Mouse (Mus musculus) forebrain, embryonic 12.5 days (tissue): ENCODE measurements at regions not wholly inside any gene's neighbourhood (a gene's known extent, or its start where the extent isn't known, plus 50 kb on each side); places are given as distances from the start of the nearest gene placed in this dataset.

ENCODE experiments used
- ATAC-seq: fragments of 200-750 bp; cut with Nextera tagmentation; 2 replicates; pipeline ENCODE4 v1.8.0; 2017; ENCODE audit warnings: moderate TSS enrichment; ENCODE audit not compliant: low FRiP score
- H3K27ac ChIP-seq: fragments of 300-500 bp; sonication (generic); 2 replicates; pipeline ENCODE4 v1.5.1; 2016; ENCODE audit warnings: mild to moderate bottlenecking
- H3K27me3 ChIP-seq: fragments of 300-500 bp; sonication (generic); 2 replicates; pipeline ENCODE4 v1.6.1; 2016; ENCODE audit warnings: mild to moderate bottlenecking
- H3K36me3 ChIP-seq: fragments of 300-500 bp; sonication (generic); replicated peaks from 2 replicates; pipeline ENCODE4 v1.6.1; 2016; ENCODE audit warnings: mild to moderate bottlenecking
- H3K4me1 ChIP-seq: fragments of 300-500 bp; sonication (generic); 2 replicates; pipeline ENCODE4 v1.6.1; 2016
- H3K4me2 ChIP-seq: fragments of 300-500 bp; sonication (generic); 2 replicates; pipeline ENCODE4 v1.6.1; 2016; ENCODE audit warnings: mild to moderate bottlenecking, moderate library complexity
- H3K4me3 ChIP-seq: fragments of 300-500 bp; sonication (generic); replicated peaks from 2 replicates; pipeline ENCODE4 v1.5.1; 2016; ENCODE audit warnings: mild to moderate bottlenecking
- H3K9ac ChIP-seq: fragments of 300-500 bp; sonication (generic); 2 replicates; pipeline ENCODE4 v1.6.1; 2016; ENCODE audit warnings: mild to moderate bottlenecking
- H3K9me3 ChIP-seq: fragments of 300-500 bp; sonication (generic); 2 replicates; pipeline ENCODE4 v1.6.1; 2016
- WGBS: fragments of 180-500 bp; shearing (Covaris S2); methylation state at CpG from one replicate; pipeline ENCODE4 v1.1.7; 2016; 5-methylcytosine and 5-hydroxymethylcytosine counted together

DNA sequence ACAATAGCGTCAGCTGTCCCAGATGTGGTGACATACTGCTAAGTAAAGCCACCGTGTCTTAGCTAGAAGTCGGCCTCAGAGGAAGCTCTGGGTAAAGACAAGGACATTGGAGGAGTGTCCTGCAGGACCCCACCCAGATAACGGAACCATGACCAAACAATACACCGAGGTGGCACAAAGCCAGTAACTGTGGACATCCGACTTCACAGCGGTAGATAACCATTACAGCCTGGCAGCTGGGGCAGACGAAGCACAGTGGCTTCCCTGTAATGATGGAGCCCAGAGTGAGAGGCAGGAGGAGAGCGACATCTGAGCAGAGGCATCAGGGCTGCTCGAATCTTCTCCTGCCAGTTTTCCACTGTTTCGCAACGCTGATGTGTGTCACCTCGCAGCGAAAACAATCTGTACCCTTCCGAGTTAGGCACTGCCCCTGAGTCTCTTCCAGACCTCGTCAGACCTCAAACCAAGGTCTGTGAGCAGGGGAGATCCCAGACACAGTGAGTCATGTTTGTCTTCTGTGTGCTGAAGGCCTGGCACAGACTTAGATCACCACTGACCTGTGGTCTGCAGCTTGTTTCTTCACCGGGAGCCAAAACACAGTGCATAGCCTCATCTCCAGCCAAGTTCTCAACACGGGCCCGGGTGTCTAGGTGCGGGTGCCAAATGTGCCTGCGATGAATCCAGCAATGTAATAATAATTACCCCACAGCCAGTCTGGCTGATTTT is 159.7 kb upstream of the Hmga2 start:
- no peak overlapping the region for H3K4me3 ChIP-seq
- WGBS = 81% methylated on average over 21 of the region's 21 CpGs
- no peak overlapping the region for H3K4me2 ChIP-seq
- peaks cover 19% of the 10 kb centered on the region for H3K4me1 ChIP-seq
- H3K27ac ChIP-seq = no peak overlapping the region
- H3K27me3 ChIP-seq = 0 out of 2 replicates have a peak, but pooled peaks cover 4% of the 10 kb centered on the region
- no peaks in the 10 kb centered on the region for H3K36me3 ChIP-seq
- ATAC-seq = no peak
- no peaks in the 10 kb centered on the region for H3K9me3 ChIP-seq
- H3K9ac ChIP-seq = no peak overlapping the region

GRCm38 (mm10) chr10:120635194-120635593 is 158.9 kb upstream of the Hmga2 start:
- Histone ChIP-seq H3K4me2 (no peak overlapping the region), H3K36me3 (no peaks in the 10 kb centered on the region), H3K4me1 (peaks cover 19% of the 10 kb centered on the region), H3K9ac (no peak overlapping the region), H3K4me3 (no peak overlapping the region), H3K9me3 (no peaks in the 10 kb centered on the region), H3K27ac (no peak overlapping the region), H3K27me3 (0 out of 2 replicates have a peak, but pooled peaks cover 4% of the 10 kb centered on the region)
- ATAC-seq = no peak
- whole genome bisulfite sequencing = 68% methylated on average over 5 of the region's 5 CpGs

GRCm38 (mm10) chr10:120632071-120632470 is 155.8 kb upstream of the Hmga2 start:
- Histone ChIP-seq H3K27me3 (0 out of 2 replicates have a peak, but pooled peaks cover 4% of the 10 kb centered on the region), H3K4me2 (no peak overlapping the region), H3K4me3 (no peak overlapping the region), H3K9ac (no peak overlapping the region), H3K36me3 (no peaks in the 10 kb centered on the region), H3K27ac (no peak overlapping the region), H3K4me1 (peaks cover 6% of the 10 kb centered on the region; the same call in 1 of the 2 replicates), H3K9me3 (no peaks in the 10 kb centered on the region)
- WGBS = 61% methylated on average over 2 of the region's 2 CpGs
- ATAC-seq = no peak

GRCm38 (mm10) chr10:120628066-120628465 is 151.8 kb upstream of the Hmga2 start:
- WGBS = 90% methylated on average over 5 of the region's 5 CpGs
- Histone ChIP-seq H3K4me2 (no peak overlapping the region), H3K4me1 (peaks cover 7% of the 10 kb centered on the region; the same call in 1 of the 2 replicates), H3K9me3 (no peaks in the 10 kb centered on the region), H3K9ac (no peak overlapping the region), H3K27me3 (0 out of 2 replicates have a peak, but pooled peaks cover 4% of the 10 kb centered on the region), H3K4me3 (no peak overlapping the region), H3K36me3 (no peaks in the 10 kb centered on the region), H3K27ac (no peak overlapping the region)
- ATAC-seq = no peak

DNA sequence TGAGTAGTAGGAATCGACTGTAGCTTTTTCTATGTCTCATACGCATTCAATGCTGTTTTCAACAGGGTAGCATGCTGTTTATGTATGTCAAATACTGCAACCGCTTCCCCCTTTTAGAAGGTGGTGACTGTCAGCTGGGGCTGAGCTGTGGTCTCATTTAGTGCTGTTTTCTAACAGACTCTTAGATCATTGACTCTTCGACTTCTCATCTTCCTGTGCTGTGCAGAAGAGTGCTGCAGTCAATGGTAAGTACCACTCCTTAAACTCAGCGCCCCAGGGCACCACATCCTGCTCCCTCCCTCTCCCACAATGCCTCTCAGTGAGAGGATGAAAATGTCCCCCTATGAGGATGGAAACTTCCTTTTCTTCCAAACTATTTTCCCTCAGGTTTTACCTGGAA is 149.2 kb upstream of the Hmga2 start:
- Histone ChIP-seq H3K4me3 (no peak overlapping the region), H3K27ac (no peak overlapping the region), H3K9me3 (no peaks in the 10 kb centered on the region), H3K9ac (no peak overlapping the region), H3K4me2 (no peak overlapping the region), H3K27me3 (no peaks in the 10 kb centered on the region), H3K4me1 (peaks cover 4% of the 10 kb centered on the region; the same call in 1 of the 2 replicates), H3K36me3 (no peaks in the 10 kb centered on the region)
- 81% methylated on average over 5 of the region's 5 CpGs for WGBS
- no peak for ATAC-seq

GRCm38 (mm10) chr10:120624203-120624942 is 148.1 kb upstream of the Hmga2 start:
- WGBS = 54% methylated on average over 10 of the region's 10 CpGs
- H3K27ac ChIP-seq = no peak overlapping the region
- no peaks in the 10 kb centered on the region for H3K27me3 ChIP-seq
- no peaks in the 10 kb centered on the region for H3K36me3 ChIP-seq
- H3K9ac ChIP-seq = no peak overlapping the region
- no peaks in the 10 kb centered on the region for H3K9me3 ChIP-seq
- H3K4me3 ChIP-seq = no peak overlapping the region
- H3K4me2 ChIP-seq = no peak overlapping the region
- no peak for ATAC-seq
- peaks cover 4% of the 10 kb centered on the region; the same call in 1 of the 2 replicates for H3K4me1 ChIP-seq

- Histone ChIP-seq H3K4me3 (no peak overlapping the region), H3K4me1 (no peaks in the 10 kb centered on the region), H3K27me3 (no peaks in the 10 kb centered on the region), H3K36me3 (no peaks in the 10 kb centered on the region), H3K27ac (no peak overlapping the region), H3K9ac (no peak overlapping the region), H3K9me3 (no peaks in the 10 kb centered on the region), H3K4me2 (no peak overlapping the region)
- 75% methylated on average over 5 of the region's 5 CpGs for WGBS
- no peak for ATAC-seq
Measured at GRCm38 (mm10) chr10:120616406-120617015, 140.2 kb upstream of the Hmga2 start.

DNA sequence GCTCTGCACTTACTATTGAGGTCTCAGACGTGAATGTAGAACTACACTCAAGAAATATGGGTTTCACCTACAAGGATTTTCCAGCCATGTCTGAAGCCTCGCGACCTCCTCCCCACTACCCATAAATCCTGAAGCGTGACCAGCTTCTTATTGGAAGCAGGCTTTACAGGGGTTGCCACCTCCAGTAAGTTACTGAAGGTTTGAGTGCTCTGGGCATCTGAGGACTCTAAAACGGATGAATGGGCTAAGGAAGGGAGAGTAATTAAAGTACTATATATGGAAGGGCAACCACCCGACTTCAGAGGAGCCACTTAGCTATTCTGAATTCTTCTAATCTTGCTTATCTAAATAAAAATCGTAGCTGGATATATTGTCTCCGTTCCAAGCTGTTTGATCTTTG is 136.1 kb upstream of the Hmga2 start:
- no peak overlapping the region for H3K4me3 ChIP-seq
- H3K4me2 ChIP-seq = no peak overlapping the region
- H3K27ac ChIP-seq = no peak overlapping the region
- no peak overlapping the region for H3K9ac ChIP-seq
- ATAC-seq = no peak
- WGBS = 81% methylated on average over 8 of the region's 8 CpGs
- H3K36me3 ChIP-seq = no peaks in the 10 kb centered on the region
- H3K4me1 ChIP-seq = no peaks in the 10 kb centered on the region
- H3K9me3 ChIP-seq = no peaks in the 10 kb centered on the region
- no peaks in the 10 kb centered on the region for H3K27me3 ChIP-seq

GRCm38 (mm10) chr10:120610076-120610475 is 133.8 kb upstream of the Hmga2 start:
- H3K4me2 ChIP-seq = no peak overlapping the region
- WGBS = 81% methylated on average over 10 of the region's 10 CpGs
- H3K9ac ChIP-seq = no peak overlapping the region
- H3K36me3 ChIP-seq = no peaks in the 10 kb centered on the region
- no peak overlapping the region for H3K27ac ChIP-seq
- H3K9me3 ChIP-seq = no peaks in the 10 kb centered on the region
- H3K4me1 ChIP-seq = no peaks in the 10 kb centered on the region
- H3K27me3 ChIP-seq = peaks cover 6% of the 10 kb centered on the region; the same call in 1 of the 2 replicates
- H3K4me3 ChIP-seq = no peak overlapping the region
- no peak for ATAC-seq

DNA sequence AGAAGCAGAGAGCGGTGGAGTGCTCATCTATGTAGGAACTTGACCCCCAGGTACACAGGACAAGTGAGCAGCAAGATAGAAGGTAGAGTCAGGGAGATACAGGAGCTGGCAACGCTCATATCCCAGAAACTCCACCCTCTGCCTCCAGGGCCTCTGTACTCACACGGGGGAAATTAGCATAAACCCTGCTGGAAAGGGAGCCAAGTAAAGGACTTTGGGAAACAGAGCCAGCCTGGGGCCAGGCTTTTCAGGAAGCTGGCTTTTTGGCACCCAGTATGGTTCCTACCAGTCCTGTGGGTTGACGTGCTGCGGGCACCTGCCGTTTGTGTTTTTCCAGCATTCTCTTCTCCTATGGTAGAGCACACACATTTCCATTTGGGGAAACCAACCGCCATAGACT is 128.2 kb upstream of the Hmga2 start:
- H3K27me3 ChIP-seq = peaks cover 6% of the 10 kb centered on the region; the same call in 1 of the 2 replicates
- no peak overlapping the region for H3K4me2 ChIP-seq
- WGBS = 46% methylated on average over 7 of the region's 7 CpGs
- no peaks in the 10 kb centered on the region for H3K4me1 ChIP-seq
- H3K9ac ChIP-seq = no peak overlapping the region
- H3K27ac ChIP-seq = no peak overlapping the region
- H3K36me3 ChIP-seq = no peaks in the 10 kb centered on the region
- no peak for ATAC-seq
- H3K4me3 ChIP-seq = no peak overlapping the region
- no peaks in the 10 kb centered on the region for H3K9me3 ChIP-seq

- no peak for ATAC-seq
- no peak overlapping the region for H3K9ac ChIP-seq
- H3K4me1 ChIP-seq = no peaks in the 10 kb centered on the region
- H3K27me3 ChIP-seq = peaks cover 6% of the 10 kb centered on the region; the same call in 1 of the 2 replicates
- H3K27ac ChIP-seq = no peak overlapping the region
- 85% methylated on average over 4 of the region's 4 CpGs for WGBS
- H3K9me3 ChIP-seq = no peaks in the 10 kb centered on the region
- H3K4me3 ChIP-seq = no peak overlapping the region
- H3K36me3 ChIP-seq = no peaks in the 10 kb centered on the region
- H3K4me2 ChIP-seq = no peak overlapping the region
Measured at GRCm38 (mm10) chr10:120603167-120603566, 126.9 kb upstream of the Hmga2 start.

DNA sequence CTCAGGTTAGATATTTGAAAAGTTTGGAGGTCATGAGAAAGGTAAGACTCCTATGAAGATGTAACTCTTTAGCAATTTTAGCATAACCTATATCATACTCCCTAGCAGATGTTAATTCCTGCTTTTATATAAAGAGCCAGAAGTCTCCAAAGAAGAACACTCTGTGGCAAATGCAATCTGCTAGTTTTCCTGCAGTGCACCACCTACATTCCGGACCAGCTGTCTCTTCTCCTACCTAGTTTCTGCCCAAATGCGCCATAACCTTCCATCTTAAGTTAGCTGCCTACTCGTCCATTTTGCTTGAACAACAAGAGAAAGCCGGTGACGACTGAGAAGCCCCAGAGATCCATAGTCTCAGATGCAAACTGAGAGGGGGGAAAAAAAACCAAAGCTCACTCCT is 124.5 kb upstream of the Hmga2 start:
- Histone ChIP-seq H3K27me3 (no peaks in the 10 kb centered on the region), H3K9me3 (no peaks in the 10 kb centered on the region), H3K9ac (no peak overlapping the region), H3K36me3 (no peaks in the 10 kb centered on the region), H3K4me3 (no peak overlapping the region), H3K27ac (no peak overlapping the region), H3K4me2 (no peak overlapping the region), H3K4me1 (no peaks in the 10 kb centered on the region)
- WGBS = 91% methylated on average over 5 of the region's 5 CpGs
- no peak for ATAC-seq
